Mouse (Mus musculus) regulatory T cell (primary cell): Measurements from ENCODE around the gene Ckap2l.

Source experiments
- in situ Hi-C: fragments of 300-600 bp; cut with MboI, MseI; formaldehyde crosslinking; loops from one replicate; pipeline ENCODE4 v1.15.1; 2025; ENCODE audit warnings: high pct_unique_total_duplicates

The Ckap2l gene

DNA sequence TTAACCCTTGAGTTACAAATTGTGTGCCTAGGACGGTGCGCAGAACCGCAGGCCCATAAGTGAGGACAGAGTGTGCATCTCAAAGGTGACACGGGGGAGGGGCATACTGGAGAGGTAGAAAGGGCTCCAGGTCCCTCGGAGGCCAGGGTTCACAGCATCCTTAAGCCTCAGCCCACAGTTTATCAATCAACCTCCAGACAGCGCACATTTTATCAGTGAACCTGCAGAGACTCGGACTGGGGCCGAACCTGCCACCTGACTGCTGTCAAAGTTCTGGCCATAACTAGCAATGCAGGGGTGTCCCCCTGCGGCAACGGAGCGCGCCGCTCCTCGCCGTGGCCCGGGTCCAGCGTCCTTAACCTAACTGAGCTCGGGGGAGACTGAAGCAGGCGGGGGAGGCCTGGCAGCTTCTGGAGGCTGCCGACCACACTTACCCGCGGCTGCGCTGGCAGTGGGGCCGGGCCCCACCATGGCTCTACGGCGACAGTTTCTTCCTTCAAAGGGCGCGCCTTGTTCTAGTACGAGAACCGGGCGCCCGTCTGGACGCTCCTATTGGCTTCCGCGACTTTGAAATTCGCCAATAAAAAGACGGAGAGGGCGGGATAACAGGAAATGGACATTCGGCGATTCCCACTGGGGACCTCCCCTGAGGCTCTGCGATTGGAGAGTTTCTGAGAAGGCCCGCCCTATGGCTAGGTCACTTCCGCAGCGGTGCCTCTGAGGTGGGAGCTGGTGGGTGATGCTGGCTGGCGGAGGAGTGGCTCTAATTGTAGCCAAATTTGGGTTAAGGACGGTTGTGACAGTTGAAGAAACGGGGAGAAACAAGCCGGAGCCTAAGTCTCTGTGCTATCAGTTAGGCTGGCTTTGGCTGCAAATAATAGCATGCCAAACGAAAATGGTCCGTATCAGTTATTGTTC lies at the start of gene Ckap2l:
TSS of gene Ckap2l (minus strand) at position 542 of the 918 bp plus-strand sequence.
- in situ Hi-C loops, result no loop called here

DNA sequence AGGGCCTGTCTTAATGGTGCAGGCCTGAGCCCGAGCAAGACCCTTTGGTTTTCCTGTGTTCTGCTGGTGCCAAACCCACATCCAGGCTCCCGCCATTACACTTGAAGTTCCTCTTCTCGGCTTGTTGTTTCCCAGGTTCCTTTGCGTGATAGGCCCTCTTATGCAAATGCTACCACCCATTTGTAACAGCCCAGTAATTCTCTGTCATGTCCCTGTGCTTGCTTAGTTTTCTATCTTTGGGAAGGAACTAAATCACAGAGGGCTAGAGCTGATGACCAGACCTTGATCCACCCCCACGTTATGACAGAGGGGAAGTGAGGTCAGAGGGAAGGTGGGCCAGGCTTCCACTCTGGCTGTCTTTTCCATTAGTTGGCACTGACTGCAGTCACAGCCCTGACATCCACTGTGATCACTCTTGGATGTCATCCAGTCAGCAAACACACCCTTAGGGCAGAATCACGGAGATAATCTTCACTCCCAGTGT lies 41.2 kb upstream of the Ckap2l start:
- in situ Hi-C loops, result no loop called here

DNA sequence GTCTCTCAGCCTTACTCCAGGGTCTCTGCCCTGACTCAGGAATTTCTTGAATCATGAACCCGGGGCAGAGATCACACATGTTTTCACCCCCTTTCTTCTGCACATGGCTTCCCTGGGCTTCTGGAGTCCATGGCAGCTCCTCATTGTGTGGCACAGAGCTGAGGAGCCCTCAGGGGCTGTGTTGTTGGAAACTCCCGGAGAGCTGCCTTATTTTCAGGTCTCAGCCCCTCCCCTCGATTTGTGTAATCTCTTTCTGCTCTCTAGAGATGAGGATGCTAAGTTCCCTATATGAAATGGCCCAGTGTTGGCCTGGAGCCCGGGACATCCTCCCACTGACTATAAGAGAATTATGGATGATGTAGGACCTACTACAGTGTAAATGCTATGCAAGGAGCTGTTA lies 36.5 kb upstream of the Ckap2l start:
- in situ Hi-C loops, result no loop called here

DNA sequence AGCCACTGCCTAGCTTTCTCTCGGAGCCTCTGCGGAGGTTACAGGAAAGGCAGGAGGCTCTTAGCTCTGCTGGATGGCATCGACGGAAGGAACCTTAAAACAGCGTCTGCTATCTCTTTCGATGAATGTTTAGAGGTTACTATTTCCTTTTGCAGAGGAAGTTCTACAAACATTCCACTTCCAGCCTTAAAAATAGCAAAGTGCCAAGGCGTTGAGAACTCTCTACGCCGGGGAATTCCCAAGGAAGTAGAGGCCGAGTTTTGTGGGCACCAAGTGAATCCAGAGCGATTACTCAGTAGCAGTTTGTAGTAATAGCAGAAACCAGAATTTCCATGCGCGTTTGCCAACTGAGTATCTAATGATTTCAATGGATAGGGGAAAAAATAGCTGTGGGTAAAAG lies 33.5 kb upstream of the Ckap2l start:
- in situ Hi-C loops, result no loop called here

DNA sequence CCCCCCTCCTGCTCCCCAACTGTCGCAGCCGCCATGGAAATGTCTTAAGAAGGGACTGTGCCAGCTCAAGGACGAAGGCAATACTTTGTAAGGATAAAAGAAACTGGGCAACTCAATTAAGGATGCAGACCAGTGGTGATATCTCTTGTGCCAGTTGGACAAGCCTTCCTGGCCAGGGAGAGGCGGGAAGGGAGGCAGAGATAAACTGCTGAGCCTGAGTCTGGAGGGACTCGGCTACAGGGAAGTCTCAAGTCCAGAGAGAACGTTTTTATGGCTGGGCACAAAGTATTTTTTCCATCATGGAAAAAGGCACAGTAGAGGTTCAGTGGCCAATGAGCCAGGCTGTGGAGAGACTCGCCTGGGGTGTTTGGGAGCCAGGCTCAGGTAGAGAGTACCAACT lies 33.0 kb upstream of the Ckap2l start:
- in situ Hi-C loops, result no loop called here

DNA sequence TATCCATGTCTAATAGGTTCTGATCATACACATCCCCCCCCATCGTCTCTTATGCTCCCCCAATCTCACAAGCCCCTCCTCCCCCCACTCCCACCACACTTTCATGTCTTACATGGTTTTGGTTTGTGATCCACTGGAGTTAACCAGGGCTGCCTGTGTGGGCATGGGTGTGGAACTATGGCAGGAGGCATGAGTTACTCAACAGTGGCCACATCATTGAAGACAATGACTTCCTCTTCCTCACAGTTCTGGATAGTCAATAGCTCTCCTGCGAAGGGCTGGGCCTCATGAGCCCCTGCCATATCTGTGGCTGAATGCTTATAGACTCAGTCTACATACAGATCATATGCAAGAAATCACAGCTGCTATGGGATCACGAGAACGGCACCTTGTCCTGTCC lies 31.2 kb upstream of the Ckap2l start:
- in situ Hi-C loops, result no loop called here

DNA sequence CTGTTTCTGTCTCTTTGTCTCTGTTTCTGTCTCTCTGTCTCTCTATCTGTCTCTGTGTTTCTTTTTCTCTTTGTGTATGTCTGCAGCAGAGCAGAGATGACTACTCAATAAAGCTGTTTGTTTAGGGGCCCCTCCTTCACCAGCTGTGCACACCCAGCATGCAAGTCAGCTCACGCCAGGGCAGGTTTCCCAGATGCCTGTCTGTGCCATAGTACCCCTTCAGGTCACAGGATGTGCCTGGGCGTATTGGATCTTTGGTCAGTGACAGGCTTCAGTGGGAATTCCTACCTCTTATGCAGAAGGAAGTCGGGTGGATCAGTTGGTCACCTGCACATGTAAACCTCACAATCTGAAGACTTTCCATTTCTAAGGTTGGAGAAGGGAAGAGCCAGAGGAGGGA lies 27.2 kb upstream of the Ckap2l start:
- in situ Hi-C loops, result no loop called here

DNA sequence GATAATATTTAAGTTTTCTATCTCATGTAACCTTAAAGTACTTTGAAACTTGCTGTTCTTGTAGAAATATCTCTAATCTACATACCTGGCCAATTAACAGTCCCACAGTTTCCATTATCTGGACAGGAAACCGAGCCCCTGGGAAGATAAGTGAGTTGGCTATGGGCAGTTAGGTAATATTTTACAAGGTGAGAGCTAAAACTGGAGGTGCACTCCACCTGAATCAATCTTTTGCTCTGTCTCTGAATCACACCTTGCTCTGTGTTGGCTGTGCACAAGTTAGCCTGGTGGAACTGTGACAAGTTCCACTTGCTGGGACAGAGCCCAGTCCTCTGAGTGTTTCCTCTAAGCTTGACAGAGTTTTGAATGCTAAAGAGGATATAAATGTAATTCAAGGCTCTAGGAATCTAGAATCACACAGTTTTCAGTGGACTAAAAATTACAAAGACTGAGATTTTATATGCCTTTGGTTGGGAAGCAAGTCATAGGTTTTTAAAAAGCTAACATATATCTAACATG lies 25.2 kb upstream of the Ckap2l start:
- in situ Hi-C loops, result no loop called here

DNA sequence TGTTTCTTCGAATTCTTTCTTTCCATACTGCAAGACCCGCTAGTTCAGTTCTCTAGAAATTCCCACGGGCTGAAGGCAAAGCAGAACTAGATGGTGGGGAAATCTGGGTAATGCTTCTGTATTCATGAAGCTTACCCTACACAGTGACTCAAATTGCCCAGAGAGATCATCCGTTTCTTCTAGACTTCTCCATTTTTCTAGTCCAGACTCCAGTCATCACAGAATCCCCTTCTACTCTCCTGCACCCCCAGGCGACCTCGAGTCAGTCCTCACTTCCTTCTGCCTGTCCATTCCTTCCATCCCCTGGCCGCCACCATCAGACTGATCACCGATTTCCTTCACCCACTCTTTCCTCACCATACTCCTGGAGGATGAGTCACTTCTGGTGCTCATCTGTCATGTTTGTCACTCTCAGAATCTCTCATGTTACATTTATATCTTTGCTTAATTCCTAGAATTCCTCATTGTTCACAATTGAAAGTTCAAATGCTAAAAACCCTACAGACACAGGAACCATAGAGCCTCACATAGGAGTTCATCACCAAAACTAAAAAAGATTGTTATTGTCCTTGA lies 23.1 kb upstream of the Ckap2l start:
- in situ Hi-C loops, result no loop called here

DNA sequence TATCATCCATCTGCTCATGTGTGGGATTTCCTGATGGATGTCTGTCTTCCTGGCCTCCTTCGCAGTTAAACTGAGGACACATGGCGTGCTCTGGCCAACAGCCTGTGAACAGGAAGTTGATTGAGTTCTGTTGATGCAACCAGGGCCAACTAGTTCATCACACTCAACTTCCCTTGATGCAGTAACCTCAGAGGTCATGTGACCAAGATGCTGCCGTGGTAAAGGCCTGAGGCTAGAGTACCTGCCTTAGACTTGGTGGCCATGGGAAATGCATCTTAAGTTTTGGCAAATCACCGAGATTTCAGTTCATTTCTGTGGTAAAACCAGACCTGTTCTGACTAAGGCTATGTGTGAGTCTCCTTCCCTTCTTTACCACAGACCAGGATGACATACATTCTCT lies 18.8 kb upstream of the Ckap2l start:
- in situ Hi-C loops, result no loop called here

DNA sequence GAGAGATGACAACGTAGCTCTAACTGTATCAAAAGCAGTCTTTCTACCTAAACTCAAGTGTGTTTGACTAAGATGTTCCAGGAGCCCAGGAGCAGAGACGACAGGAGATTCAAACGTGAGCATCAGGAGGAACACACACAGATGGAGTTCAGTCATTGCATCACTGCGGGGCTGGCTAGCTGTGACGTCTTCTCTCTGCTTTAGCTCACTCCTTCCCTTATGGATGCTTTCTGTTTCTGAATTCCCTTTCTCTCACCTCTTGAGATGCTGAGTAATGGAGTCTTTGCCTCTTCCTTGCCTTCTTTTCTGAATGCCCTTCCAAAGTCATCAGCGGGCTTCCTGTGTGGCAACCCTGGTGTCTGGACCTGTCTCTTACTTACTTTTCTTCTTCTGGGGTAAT lies 17.9 kb upstream of the Ckap2l start:
- in situ Hi-C loops, result loop anchor here (5.0 kb wide), 1 partner anchor 87 kb away; no protein-coding TSS in a partner anchor

DNA sequence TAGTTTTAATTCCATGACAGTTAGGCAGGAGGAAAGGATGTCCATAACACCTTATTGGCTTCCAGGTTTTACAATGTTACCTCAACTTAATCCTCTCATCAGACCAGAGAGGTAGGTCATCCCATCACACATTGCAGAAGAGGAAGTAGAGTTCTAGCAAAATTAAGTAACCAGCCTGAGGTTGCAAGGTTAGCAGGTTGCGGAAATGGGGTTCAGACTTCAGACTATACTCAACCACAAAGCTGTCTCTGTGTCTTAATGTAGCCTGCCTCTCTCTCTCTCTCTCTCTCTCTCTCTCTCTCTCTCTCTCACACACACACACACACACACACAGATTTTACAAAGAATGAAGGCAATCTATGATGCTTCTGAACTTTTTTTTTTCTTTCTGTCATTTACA lies 16.9 kb upstream of the Ckap2l start:
- in situ Hi-C loops, result loop anchor here (5.0 kb wide), 1 partner anchor 88 kb away; no protein-coding TSS in a partner anchor

DNA sequence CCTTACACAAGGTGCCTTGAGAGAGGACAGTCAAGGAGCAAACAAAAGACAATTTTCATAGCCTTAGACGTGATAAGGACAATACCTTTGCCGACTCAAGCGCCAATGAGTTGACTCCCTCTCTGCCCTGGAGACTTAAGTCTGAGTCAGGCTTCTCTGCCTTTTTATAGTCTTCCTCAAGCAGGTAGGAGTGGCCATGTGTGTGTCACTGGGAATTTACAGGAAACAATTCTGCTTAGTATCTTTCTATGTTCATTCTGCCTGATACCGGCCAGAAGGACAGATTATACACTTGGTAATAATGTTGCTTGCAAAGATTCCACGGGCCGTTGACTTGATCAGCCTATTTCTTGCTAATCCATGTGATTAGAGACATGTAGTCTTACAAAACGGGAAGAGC lies 12.8 kb upstream of the Ckap2l start, which contains the start of gene Il1a:
TSS of gene Il1a (minus strand) at position 137 of the 400 bp plus-strand sequence.
- in situ Hi-C loops, result loop anchor here (5.0 kb wide), 1 partner anchor 92 kb away; no protein-coding TSS in a partner anchor

DNA sequence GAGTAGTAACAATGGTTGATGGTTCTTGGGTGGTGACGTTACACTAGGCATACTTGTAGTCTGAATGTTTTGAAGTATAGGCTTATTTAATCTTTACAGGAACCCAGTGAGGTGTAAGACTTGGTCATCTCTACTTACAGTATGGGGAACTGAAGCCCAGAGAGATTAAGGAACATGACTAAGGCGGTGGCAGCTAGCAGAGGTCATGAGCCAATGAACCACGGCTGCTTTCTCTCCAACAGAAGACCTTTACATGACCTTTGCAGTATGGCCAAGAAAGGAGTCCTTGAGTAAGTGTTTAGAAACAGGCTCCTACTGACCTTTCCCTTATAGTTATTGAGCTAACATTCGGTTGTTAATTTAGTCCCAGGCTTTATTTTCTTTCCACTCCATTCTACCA lies 9.0 kb upstream of the Ckap2l start:
- in situ Hi-C loops, result no loop called here

DNA sequence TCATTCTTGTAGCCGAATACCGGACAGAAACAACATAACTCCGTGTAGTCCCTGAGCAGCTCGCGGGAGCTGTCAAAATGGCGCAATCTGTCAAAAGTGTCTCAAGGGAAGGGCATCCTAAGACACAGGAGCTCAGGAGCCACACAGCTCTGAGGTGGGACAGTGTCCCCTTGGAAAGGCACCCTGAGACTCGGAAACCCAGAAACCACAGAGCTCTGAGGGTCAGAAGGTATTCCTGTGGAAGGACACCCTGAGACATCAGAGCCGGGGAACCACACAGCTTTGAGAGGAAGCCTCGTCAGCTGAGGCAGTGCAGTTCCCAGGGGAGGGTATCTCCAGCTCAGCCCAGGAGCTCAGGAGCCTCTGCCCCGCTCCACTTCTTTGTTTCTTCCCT lies 574 bp upstream of the Ckap2l start:
- in situ Hi-C loops, result no loop called here

DNA sequence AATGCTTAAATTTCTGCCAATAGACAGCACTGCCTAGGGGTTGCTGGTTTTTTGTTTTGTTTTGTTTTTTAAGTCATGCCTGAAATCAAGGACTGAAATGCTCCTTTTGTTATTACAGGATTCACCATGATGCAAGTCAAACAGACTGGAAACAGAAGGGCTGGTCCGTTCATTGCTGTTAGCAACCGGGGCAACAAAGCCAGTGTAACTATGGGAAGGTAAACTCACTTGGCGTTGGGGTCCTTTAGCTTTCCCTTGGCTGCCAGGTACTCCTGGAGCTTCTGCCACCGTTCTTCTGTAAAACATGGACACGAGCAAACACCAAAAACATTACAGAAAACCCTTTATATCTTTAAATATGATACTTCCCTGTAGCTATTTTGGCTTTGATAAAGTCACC lies 926 bp downstream of the Ckap2l start:
- in situ Hi-C loops, result no loop called here

DNA sequence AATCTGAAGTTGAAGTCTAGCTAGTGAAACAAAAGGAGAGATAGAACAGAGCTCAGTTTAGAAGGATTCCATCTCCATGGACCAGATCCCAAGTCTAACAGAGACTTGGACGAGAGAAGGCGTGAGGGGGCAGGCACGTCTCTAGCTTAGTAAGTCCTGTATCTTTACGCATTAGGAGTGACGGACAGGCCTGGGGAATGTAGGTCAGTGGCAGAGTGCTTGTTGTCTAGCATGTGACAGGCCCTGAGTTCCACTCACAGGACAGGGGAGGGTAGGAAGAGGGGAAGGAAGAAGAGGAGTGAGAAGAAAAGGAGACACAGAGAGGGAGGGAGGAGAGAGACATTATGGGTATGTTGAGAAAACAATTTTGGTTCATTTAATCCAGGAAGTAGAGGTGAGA lies 1.9 kb downstream of the Ckap2l start:
- in situ Hi-C loops, result no loop called here

DNA sequence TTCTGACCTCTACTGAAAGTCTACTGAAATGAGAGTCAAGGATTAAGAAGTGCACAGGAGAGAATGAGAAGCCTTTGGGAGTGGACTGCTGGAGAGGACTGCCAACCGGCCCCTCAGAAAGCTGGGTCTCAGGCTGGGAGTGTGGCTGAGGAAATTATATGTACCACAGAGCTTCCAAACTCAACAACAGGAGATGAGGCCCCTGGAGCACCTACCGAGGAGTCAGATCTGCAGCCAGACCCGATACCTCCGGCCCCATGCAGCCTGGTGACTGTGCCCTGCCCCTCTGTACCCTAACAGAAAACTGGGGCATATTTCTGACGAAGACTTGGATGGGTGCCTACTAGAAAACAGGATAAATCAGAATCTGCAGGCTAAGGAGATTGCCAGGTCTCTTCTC lies 23.2 kb downstream of the Ckap2l start:
- in situ Hi-C loops, result no loop called here

DNA sequence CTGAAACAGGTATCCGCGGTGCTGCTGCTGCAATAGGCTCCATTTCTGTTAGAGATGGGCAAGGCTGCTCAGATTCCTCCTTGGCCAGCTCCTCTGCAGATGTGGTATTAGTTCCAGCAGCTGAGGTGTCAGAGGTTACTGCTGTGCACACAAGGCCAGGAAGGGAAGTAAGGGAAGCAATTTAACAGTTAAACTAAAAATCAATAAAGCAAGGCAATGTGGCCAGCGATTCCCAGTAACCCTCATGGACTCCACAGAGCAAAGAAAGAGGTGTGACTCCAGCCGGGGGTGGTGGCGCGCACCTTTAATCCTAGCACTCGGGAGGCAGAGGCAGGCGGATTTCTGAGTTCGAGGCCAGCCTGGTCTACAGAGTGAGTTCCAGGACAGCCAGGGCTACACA lies 26.4 kb downstream of the Ckap2l start:
- in situ Hi-C loops, result no loop called here

DNA sequence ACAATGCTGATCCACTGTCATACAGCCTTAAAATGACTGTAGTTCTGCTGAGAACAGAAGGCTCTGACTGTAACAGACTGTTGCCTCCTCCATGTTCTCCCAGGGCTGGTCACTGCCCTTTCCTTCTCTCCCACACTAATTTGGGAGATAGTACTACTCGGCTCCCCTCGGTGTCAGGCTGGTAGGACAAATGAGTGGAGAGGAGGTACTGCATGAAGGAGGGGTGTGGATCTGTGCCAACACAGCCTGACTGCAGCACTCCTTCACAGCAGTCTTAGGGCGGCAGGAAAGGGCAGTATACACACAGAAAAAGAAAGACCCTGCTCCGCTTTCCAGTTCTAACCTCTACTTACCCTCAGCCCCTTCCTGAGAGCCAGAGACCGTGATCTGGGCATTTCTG lies 27.0 kb downstream of the Ckap2l start:
- in situ Hi-C loops, result no loop called here

DNA sequence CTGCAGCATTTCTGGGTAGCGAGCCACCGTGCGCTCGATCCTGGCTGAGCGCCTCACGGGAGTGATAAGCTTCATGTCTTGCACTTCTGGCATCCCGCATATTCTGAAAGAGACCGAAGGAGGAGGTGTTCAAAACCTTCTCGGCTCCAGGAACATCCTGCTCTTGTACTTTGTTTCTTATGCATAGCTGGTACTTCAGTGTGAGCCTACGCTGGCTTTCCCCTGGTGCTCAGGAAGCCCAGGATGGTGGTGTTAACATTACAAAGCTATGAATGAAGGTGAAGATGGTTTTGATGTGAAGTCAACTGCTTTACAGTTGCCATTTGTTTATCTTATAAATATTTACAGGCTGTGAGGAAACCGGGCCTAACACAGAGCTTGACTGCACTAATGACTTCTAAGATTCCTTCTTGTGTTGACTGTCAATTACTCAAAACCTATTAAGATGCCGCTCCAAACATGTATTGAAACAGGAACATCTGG lies 27.8 kb downstream of the Ckap2l start:
- in situ Hi-C loops, result no loop called here

DNA sequence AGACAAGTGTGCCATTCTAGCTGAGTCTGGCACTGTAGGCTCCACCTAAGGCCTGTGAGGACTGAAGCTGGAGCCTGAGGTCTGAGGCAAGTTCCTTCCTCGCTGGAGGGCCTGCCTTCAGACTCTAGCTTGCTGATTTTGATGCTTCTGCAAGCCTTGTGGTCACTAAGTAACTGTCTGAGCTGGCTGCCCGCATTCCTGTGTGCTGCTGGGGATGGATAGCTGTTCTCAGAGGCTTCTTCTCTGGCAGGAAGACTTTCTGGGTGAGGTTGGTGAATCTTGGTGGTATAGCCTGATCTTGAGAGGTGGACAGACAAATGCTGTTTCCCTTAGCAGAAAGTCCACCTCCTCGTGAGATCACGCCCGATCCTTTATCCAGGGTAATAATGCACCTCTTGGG lies 29.3 kb downstream of the Ckap2l start:
- in situ Hi-C loops, result no loop called here

DNA sequence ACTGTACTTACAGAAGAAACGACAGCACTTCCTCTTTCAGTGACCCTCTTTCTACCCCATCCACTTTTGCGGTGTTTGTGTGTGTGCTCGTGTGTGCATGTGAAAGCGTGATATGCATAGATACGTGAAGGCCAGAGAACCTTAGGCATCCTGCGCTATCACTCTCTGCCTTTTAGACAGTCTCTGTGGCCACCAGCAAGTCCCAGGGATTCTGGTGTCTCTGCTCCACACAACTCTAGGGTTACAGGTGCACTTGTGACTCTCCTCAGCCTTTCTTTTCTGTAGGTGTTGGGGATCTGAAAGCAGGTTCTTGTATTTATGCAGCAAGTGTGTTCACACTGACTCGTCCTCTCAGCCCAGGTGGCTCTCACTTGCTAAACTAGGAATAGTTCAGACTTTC lies 31.7 kb downstream of the Ckap2l start:
- in situ Hi-C loops, result no loop called here
